Mouse (Mus musculus): ENCODE measurements around the gene Pcdh9. TPM values are rescaled to one million over a fixed set of nuclear protein-coding genes. Genes with fewer than 3 reads are reported as not detected.
"Not testable (repeated sequence)": the region's sequence is repeated elsewhere in the genome, so short reads cannot be mapped to it uniquely, and the experiment has no call there.

Gene Pcdh9
- polyA plus RNA-seq, 1 experiment from 2014 or later = 35.4 TPM

- no peak for ATAC-seq (ENCODE audit: insufficient number of reproducible peaks, insufficient read depth, low FRiP score, low TSS enrichment, low read depth)
- H3K9ac ChIP-seq (replicated peaks) = no peak overlapping the region
- H3K4me1 ChIP-seq (replicated peaks) = no peaks in the 10 kb centered on the region
- no peaks in the 10 kb centered on the region for H3K27me3 ChIP-seq
- no peak overlapping the region for H3K4me2 ChIP-seq
- no peaks in the 10 kb centered on the region for H3K9me3 ChIP-seq
- H3K27ac ChIP-seq = no peak overlapping the region
- 81% methylated on average over 3 of the region's 3 CpGs for WGBS
- no peaks in the 10 kb centered on the region for H3K36me3 ChIP-seq
- no peak overlapping the region for H3K4me3 ChIP-seq (replicated peaks)
Measured at GRCm38 (mm10) chr14:93284009-93284408, 606.5 kb downstream of the Pcdh9 start.

GRCm38 (mm10) chr14:93275661-93276060 is 614.8 kb downstream of the Pcdh9 start:
- Histone ChIP-seq H3K4me2 (no peak overlapping the region), H3K9ac (replicated peaks) (no peak overlapping the region), H3K27ac (no peak overlapping the region), H3K36me3 (no peaks in the 10 kb centered on the region), H3K4me1 (replicated peaks) (no peaks in the 10 kb centered on the region), H3K9me3 (no peaks in the 10 kb centered on the region), H3K27me3 (no peaks in the 10 kb centered on the region), H3K4me3 (replicated peaks) (no peak overlapping the region)
- no peak for ATAC-seq (ENCODE audit: insufficient number of reproducible peaks, insufficient read depth, low FRiP score, low TSS enrichment, low read depth)

GRCm38 (mm10) chr14:93274767-93275166 is 615.7 kb downstream of the Pcdh9 start:
- Histone ChIP-seq H3K4me3 (replicated peaks) (no peak overlapping the region), H3K9ac (replicated peaks) (no peak overlapping the region), H3K9me3 (no peaks in the 10 kb centered on the region), H3K36me3 (no peaks in the 10 kb centered on the region), H3K4me2 (no peak overlapping the region), H3K4me1 (replicated peaks) (no peaks in the 10 kb centered on the region), H3K27ac (no peak overlapping the region), H3K27me3 (no peaks in the 10 kb centered on the region)
- ATAC-seq (ENCODE audit: insufficient number of reproducible peaks, insufficient read depth, low FRiP score, low TSS enrichment, low read depth) = no peak

- no peak overlapping the region for H3K4me3 ChIP-seq (replicated peaks)
- ATAC-seq (ENCODE audit: insufficient number of reproducible peaks, insufficient read depth, low FRiP score, low TSS enrichment, low read depth) = no peak
- WGBS = 78% methylated on average over 1 of the region's 1 CpGs
- H3K36me3 ChIP-seq = no peaks in the 10 kb centered on the region
- H3K4me2 ChIP-seq = no peak overlapping the region
- no peaks in the 10 kb centered on the region for H3K27me3 ChIP-seq
- no peak overlapping the region for H3K9ac ChIP-seq (replicated peaks)
- no peak overlapping the region for H3K27ac ChIP-seq
- H3K4me1 ChIP-seq (replicated peaks) = no peaks in the 10 kb centered on the region
- H3K9me3 ChIP-seq = no peaks in the 10 kb centered on the region
Measured at GRCm38 (mm10) chr14:93253411-93253810, 637.1 kb downstream of the Pcdh9 start.

GRCm38 (mm10) chr14:93240263-93240662 is 650.2 kb downstream of the Pcdh9 start:
- Histone ChIP-seq H3K27me3 (no peaks in the 10 kb centered on the region), H3K27ac (no peak overlapping the region), H3K4me1 (replicated peaks) (no peaks in the 10 kb centered on the region), H3K4me3 (replicated peaks) (no peak overlapping the region), H3K36me3 (no peaks in the 10 kb centered on the region), H3K9ac (replicated peaks) (no peak overlapping the region), H3K9me3 (no peaks in the 10 kb centered on the region), H3K4me2 (no peak overlapping the region)
- WGBS = 69% methylated on average over 3 of the region's 3 CpGs
- no peak for ATAC-seq (ENCODE audit: insufficient number of reproducible peaks, insufficient read depth, low FRiP score, low TSS enrichment, low read depth)

- no peak overlapping the region for H3K27ac ChIP-seq
- no peaks in the 10 kb centered on the region for H3K27me3 ChIP-seq
- ATAC-seq (ENCODE audit: insufficient number of reproducible peaks, insufficient read depth, low FRiP score, low TSS enrichment, low read depth) = no peak
- no peaks in the 10 kb centered on the region for H3K9me3 ChIP-seq
- H3K9ac ChIP-seq (replicated peaks) = no peak overlapping the region
- H3K4me1 ChIP-seq (replicated peaks) = no peaks in the 10 kb centered on the region
- no peak overlapping the region for H3K4me3 ChIP-seq (replicated peaks)
- H3K36me3 ChIP-seq = no peaks in the 10 kb centered on the region
- WGBS = 81% methylated on average over 3 of the region's 3 CpGs
- no peak overlapping the region for H3K4me2 ChIP-seq
Measured at GRCm38 (mm10) chr14:93234333-93234732, 656.1 kb downstream of the Pcdh9 start.

DNA sequence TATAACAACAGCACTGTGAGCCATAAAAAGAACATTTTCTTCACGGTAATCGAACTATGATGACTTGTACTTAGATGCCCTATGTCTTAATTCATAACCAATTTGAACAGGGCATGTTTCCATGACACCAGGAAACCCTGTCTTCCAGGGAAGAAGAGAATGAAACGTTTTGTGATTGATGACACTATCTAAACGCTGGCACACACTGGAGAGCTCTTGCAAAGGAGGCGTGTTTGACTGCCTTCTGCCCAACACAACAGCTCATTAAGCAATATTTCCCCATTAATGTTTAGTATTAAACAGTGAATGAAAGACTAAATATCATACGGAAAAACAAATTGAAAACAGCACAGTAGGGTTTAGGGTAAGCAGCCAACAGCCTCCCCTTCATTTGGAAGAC is 656.9 kb downstream of the Pcdh9 start:
- Histone ChIP-seq H3K27ac (no peak overlapping the region), H3K4me3 (replicated peaks) (no peak overlapping the region), H3K36me3 (no peaks in the 10 kb centered on the region), H3K4me1 (replicated peaks) (no peaks in the 10 kb centered on the region), H3K9me3 (no peaks in the 10 kb centered on the region), H3K27me3 (no peaks in the 10 kb centered on the region), H3K4me2 (no peak overlapping the region), H3K9ac (replicated peaks) (no peak overlapping the region)
- WGBS = 63% methylated on average over 6 of the region's 6 CpGs
- no peak for ATAC-seq (ENCODE audit: insufficient number of reproducible peaks, insufficient read depth, low FRiP score, low TSS enrichment, low read depth)

- WGBS = 95% methylated on average over 9 of the region's 15 CpGs
- H3K4me3 ChIP-seq (replicated peaks); H3K4me2 ChIP-seq; H3K9me3 ChIP-seq; H3K27me3 ChIP-seq; H3K4me1 ChIP-seq (replicated peaks); H3K36me3 ChIP-seq; H3K9ac ChIP-seq (replicated peaks); H3K27ac ChIP-seq; ATAC-seq (ENCODE audit: insufficient number of reproducible peaks, insufficient read depth, low FRiP score, low TSS enrichment, low read depth): not testable (repeated sequence)
Measured at GRCm38 (mm10) chr14:93214846-93215245, 675.6 kb downstream of the Pcdh9 start.

DNA sequence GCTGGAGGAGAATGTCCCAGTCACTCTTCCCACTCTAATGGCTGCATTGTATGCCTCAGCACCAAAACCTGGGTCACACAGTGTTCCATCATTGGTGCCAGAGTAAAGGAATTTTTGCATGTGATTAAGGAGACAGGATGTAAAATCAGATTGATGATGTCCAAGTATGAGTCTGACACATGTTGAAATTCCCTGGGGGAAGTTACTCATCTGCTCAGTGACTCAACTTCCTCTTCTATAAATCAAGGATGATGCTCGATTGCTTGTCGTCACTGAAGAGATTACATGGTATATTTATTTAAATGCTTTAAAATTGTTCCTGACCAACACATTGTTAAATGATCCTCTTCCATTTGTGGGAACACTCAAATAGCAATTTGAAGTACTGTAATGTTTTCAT is 690.7 kb downstream of the Pcdh9 start:
- ATAC-seq (ENCODE audit: insufficient number of reproducible peaks, insufficient read depth, low FRiP score, low TSS enrichment, low read depth) = no peak
- H3K9ac ChIP-seq (replicated peaks) = no peak overlapping the region
- H3K4me3 ChIP-seq (replicated peaks) = no peak overlapping the region
- H3K27me3 ChIP-seq = no peaks in the 10 kb centered on the region
- no peaks in the 10 kb centered on the region for H3K4me1 ChIP-seq (replicated peaks)
- no peak overlapping the region for H3K4me2 ChIP-seq
- no peaks in the 10 kb centered on the region for H3K9me3 ChIP-seq
- H3K27ac ChIP-seq = no peak overlapping the region
- no peaks in the 10 kb centered on the region for H3K36me3 ChIP-seq
- 77% methylated on average over 2 of the region's 2 CpGs for WGBS

GRCm38 (mm10) chr14:93182606-93183491 is 707.6 kb downstream of the Pcdh9 start:
- no peak overlapping the region for H3K27ac ChIP-seq
- H3K36me3 ChIP-seq = no peaks in the 10 kb centered on the region
- no peak overlapping the region for H3K9ac ChIP-seq (replicated peaks)
- no peak overlapping the region for H3K4me3 ChIP-seq (replicated peaks)
- ATAC-seq (ENCODE audit: insufficient number of reproducible peaks, insufficient read depth, low FRiP score, low TSS enrichment, low read depth) = no peak
- WGBS = 75% methylated on average over 9 of the region's 9 CpGs
- no peaks in the 10 kb centered on the region for H3K27me3 ChIP-seq
- H3K9me3 ChIP-seq = no peaks in the 10 kb centered on the region
- H3K4me1 ChIP-seq (replicated peaks) = no peaks in the 10 kb centered on the region
- H3K4me2 ChIP-seq = no peak overlapping the region

- Histone ChIP-seq H3K4me2 (no peak overlapping the region), H3K9me3 (no peaks in the 10 kb centered on the region), H3K27ac (no peak overlapping the region), H3K36me3 (no peaks in the 10 kb centered on the region), H3K27me3 (no peaks in the 10 kb centered on the region), H3K9ac (replicated peaks) (no peak overlapping the region), H3K4me3 (replicated peaks) (no peak overlapping the region), H3K4me1 (replicated peaks) (no peaks in the 10 kb centered on the region)
- no peak for ATAC-seq (ENCODE audit: insufficient number of reproducible peaks, insufficient read depth, low FRiP score, low TSS enrichment, low read depth)
Measured at GRCm38 (mm10) chr14:93169201-93169600, 721.3 kb downstream of the Pcdh9 start.

DNA sequence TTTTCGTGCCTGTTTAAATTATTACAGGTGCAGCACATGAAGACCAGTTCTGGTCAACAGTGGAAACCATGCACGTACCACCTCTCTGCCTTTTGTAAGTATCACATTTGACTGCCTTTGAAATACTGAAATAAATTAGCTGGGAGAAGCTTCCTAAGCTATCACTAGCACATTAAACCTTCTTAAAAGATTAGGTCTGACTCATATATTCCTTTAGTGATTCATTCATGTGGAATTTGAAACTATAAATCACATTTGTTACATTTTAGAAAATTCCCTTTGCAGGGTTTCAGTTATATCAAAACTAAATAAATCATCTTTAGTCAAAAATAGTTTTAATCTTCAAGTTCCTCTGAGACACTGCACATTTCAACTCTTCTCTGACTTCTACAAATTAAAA is 722.1 kb downstream of the Pcdh9 start:
- Histone ChIP-seq H3K9me3 (no peaks in the 10 kb centered on the region), H3K9ac (replicated peaks) (no peak overlapping the region), H3K27ac (no peak overlapping the region), H3K36me3 (no peaks in the 10 kb centered on the region), H3K4me3 (replicated peaks) (no peak overlapping the region), H3K27me3 (no peaks in the 10 kb centered on the region), H3K4me2 (no peak overlapping the region), H3K4me1 (replicated peaks) (no peaks in the 10 kb centered on the region)
- ATAC-seq (ENCODE audit: insufficient number of reproducible peaks, insufficient read depth, low FRiP score, low TSS enrichment, low read depth) = no peak
- 43% methylated on average over 2 of the region's 2 CpGs for WGBS

Data from limb, embryonic 12.5 days (tissue).